Mouse (Mus musculus): ENCODE results near the gene Fdxr.

Fdxr gene

DNA sequence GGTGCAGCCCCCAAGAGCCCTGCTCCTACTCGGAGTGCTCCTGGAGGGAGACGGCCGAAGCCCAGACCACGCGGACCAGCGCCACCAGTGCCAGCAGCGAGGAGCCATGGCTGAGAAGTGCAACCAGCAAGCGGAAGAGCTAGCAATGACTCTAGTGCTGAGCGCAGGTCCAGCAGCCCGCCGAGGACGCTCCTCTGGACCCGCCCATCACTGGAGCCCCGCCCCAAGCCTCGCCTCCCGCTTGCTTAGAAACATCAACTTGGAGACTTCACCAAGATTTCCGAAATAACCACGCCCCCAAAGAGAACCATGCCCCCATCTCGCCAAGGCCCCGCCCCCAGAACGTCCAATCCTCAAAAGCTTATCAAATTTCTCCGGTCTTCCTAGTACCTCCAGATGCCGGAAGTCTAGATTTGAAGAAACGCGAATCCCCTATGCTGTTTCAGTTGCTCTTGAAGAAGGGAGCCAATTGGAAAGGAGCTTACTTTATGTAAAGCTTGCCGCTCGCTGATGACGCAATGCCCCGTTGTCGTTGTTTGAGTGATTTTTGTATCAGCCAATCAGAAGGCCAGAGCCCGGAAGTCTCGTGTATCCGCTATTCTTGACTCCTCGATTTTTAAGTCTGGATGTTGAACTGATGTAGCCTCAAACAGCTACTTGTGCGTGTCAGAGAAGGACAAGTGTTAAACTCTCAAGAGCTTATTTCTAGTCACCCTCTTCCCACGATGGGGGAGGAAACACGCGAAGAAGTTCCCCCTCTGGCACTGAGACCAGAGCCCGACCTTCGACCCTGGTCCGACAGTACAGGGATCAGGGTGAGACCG lies at the start of gene Fdxr:
Fdxr (minus strand) TSS at position 271 of the 824 bp plus-strand sequence.
- peak; percentile 99 for DNase-seq

DNA sequence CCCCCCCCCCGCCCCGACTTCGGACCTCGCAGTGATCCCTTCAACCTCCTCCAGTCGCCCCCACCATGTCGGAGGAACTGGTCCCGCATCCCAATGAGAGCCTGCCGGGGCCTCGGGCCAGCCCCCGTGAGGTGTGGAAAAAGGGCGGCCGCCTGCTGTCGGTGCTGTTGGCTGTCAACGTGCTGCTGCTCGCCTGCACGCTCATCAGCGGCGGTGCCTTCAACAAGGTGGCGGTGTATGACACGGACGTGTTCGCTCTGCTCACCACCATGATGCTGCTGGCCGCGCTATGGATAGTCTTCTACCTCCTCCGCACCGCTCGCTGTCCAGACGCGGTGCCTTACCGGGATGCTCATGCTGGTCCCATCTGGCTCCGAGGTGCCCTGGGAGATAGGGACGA lies 46.5 kb upstream of the Fdxr start:
- DNase-seq = no peak

- peak; percentile 62 for DNase-seq
Measured at GRCm38 (mm10) chr11:115321906-115322693, 45.2 kb upstream of the Fdxr start, which contains the start of gene Ush1g. Ush1g (minus strand) TSS chr11:115322041.

DNA sequence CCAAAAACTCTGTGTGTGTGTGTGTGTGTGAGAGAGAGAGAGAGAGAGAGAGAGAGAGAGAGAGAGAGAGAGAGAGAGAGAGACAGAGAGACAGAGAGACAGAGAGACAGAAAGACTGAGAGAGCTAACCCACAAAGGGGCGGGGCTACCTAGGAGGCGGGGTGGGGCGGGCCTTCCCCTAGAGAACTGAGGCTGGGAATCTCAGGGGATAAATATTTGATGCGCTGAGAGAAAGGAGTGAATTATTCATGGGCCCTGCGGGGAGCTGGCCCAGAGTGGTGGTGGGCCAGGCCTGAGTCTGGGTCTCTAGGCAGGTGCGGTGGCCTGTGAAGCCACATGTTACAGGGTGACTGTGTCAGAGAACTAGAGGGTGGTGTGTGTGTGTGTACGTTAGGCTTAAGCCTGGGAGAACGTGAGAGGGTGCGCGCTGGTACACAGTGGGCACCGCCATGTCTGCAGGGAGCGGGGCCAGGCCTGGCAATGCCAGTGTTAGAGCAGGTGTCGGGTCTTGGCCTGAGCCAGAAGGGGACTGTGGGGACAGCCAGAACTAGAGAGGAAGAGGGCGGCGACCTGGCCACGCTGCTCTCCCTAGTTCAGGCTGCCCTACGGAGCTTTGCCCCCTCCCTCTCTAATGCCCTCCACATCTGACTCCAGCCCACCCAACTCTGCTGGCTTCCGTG lies 43.0 kb upstream of the Fdxr start:
- no peak for DNase-seq

DNA sequence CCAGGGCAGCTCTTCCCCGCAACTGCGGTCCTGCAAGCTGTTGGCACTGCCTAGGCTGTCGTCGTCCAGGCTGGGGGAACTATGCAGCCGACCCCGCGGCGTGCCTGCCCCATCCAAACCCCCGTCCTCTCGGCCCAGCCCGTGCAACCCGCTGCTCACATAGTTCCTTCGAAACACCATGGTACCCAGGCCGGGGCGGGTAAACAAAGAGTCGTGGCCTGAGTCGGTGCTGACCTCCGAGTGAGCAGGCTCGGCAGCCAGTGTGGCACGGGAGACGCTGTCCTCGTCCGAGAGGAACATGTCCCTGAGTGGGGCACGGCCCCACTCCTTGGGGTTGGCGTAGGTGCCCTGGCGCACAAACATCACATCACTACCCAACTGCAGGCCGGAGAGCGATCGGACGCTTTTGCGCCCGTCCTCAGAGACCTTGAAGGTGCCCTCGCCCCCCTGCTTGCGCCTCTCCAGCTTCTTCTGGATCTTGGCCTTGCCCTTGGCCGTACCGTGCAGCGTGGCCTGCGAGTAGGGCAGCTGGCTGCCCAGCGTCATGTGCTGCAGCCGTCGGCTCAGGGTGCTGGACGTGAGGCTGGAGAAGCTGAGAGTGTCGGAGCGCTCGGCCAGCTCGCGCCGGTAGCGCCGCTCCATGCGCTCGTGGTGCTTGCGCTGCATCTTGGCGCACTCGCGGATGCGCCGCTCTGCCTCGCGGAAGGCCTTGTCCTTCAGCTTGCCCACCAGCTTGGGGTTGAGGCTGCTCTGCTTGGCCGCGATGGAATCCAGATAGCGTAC lies 41.6 kb upstream of the Fdxr start:
- no peak for DNase-seq

DNA sequence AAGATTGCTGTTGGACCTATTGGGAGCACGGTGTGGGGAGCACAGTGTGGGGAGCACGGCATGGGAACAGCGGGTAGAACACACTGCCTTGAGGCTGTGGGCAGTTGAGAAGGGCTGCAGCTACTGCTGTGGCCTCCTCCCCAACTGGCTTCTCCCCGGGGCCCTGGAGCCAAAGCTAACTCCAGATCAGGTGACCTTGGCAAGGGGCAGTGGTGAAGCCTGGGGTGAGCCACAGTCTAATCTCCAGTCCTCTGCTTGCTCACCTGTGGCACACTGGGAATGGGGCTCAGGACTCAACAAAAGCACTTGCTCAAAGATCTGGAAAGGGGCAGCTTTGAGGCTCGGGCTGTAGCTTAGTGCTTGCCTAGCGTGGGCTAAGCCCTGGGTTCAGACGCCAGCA lies 40.4 kb upstream of the Fdxr start:
- DNase-seq = no peak

DNA sequence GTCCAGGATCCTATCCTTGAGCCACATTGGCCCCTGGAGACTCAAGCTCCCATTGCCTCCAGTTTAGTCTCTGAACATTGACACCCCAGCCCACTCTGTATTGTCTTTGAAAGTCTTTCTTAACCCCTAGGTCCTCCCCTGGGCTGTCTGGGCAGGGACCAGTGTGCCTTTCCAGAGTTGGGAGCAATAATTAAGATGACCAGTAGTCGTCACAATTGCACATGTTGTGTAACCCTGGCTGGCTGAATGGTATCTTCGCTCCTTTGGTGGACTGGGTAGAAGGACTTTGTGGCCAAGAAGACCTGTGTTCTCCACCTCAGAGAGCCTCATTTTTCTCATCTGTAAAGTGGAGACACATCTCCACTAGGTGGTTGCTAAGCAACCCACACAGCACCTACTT lies 37.4 kb upstream of the Fdxr start:
- no peak for DNase-seq

DNA sequence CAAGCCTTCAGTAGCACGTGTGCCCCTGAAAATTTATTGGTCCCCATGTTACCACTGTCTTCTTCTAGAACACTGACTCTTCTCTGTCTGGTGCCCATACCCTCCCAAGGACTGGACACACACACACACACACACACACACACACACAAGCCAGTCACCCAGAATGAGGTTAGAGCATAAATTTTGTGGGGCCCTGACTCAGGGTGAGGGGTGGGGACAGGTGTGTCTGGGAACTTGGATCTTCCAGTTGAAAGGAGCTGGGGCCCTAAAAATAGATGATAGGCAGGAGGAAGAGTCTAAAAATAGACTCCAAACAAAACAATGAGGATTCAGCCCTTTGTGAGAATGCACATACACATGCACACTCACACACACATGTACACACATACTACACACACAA lies 31.9 kb upstream of the Fdxr start:
- no peak for DNase-seq

- DNase-seq = no peak
Measured at GRCm38 (mm10) chr11:115306863-115307262, 30.0 kb upstream of the Fdxr start, which contains the start of gene Otop2. Otop2 (plus strand) TSS chr11:115307163.

DNA sequence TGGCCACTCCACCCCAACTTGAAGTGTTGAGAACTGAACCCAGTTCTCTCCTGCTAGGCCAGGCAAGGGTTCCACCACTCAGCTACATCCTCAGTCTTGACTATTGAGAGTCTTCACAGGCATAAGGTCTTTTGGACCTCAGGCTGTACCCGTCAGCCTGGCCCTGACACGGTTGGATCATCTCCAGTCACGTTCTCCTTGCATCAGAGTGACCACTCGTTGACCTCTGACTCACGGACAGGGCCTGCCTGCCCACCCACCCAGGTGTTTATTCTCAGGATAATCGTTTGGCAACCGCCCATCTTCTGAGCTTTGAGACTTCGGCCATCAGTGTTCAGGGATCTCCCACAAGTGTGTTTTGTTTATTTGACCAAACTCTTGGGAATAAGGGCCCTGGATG lies 26.3 kb upstream of the Fdxr start:
- no peak for DNase-seq

DNA sequence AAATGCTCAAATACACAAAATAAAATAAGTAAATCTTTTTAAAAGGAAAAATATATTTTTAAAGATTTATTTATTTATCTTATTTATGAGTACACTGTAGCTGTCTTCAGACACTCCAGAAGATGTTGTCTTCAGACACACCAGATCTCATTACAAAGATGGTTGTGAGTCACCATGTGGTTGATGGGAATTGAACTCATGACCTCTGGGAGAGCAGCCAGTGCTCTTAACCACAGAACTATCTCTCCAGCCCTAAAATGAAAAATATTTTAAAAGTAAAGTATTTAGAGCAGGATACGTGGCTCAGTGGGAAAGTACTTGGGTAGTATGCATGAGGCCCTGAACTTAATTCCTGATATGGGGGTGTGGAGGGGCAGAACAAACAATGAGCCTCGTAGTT lies 24.5 kb upstream of the Fdxr start:
- no peak for DNase-seq

- no peak for DNase-seq
Measured at GRCm38 (mm10) chr11:115300745-115301144, 23.9 kb upstream of the Fdxr start.

DNA sequence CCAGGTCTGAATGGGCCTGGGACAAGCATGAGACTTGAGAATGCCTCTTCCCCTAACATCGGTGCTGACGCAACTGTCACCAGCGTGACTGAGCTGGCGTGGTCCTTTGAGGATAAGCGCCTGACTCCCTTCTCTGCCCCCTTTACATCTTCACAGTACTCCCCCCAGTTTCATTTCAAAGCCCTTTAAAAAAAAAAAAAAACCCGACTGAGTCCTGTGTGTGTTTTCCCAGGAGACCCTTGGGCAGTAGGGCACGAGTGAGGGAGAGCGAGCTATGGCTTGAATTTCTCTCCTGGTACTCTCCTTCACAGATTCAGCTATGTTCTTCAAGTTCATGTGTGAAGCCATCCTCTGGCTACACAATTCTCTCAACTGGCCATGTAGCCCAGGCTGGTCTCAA lies 21.3 kb upstream of the Fdxr start:
- DNase-seq = no peak

DNA sequence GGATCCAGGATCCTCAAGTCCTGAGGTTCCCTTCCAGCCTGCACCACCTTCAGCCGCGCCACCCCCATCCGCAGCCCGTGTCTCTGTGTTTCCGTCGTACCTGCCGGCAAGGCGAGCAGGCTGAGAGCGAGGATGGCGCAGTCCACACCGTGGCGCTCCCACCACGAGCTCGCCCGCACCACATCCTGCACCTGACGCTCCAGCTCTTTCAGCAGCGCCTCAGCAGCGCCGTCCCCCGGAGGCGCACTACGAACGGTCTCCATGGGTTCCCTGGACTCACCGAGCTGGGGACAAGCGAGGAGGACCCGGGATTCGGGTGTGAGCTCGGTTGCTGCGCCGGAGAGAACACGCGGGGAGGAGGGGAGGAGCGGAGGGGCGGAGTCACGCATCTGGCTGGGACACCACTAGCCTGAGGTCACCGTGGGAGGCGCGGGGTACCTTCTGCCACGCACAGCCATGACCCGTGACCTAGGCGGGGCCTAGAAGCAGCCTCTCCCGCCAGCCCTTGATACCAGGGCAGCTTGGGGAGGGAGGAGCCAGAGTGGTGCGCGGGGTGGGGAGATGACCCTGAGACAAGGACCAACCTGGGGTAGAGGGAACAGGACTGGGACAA lies 20.5 kb upstream of the Fdxr start, which contains the start of gene Fads6:
Fads6 (minus strand) TSS at position 450 of the 613 bp plus-strand sequence.
- DNase-seq = peak; percentile 84

DNA sequence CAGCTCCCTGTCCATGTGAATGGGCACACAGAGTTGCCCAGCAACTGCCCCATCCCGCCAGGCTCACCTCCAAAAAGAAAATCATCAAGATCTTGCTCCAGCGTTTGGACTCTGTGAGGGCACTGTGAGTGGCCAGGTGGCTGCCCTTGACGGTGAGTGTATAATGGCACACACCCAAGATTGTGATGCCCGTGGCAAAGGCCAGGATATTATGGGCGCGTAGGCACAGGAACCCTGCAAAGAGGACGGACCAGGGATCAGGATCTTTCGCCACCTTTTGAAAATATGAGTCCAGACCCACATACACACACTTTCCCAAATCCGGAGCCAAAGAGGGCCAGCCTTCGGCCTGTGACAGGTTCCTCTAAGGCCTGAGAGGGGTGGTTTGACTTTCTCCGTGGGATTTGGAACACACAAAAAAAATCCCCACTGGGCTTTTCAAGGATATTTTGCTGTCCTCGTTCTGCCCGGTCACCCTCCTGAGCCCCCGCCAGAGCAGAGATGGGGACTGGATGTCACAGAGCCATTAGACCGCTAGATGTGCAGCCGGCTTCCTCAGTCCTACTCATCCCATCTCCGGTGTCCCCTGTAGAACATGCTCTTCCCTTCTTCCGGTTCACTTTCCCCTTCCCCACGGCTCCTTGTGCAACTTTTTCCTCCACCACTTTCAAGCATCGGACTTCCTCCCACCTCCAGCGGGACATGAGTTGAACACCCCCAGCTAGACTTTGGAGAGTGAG lies 19.8 kb upstream of the Fdxr start:
- no peak for DNase-seq

- no peak for DNase-seq
Measured at GRCm38 (mm10) chr11:115295939-115296338, 19.1 kb upstream of the Fdxr start.

DNA sequence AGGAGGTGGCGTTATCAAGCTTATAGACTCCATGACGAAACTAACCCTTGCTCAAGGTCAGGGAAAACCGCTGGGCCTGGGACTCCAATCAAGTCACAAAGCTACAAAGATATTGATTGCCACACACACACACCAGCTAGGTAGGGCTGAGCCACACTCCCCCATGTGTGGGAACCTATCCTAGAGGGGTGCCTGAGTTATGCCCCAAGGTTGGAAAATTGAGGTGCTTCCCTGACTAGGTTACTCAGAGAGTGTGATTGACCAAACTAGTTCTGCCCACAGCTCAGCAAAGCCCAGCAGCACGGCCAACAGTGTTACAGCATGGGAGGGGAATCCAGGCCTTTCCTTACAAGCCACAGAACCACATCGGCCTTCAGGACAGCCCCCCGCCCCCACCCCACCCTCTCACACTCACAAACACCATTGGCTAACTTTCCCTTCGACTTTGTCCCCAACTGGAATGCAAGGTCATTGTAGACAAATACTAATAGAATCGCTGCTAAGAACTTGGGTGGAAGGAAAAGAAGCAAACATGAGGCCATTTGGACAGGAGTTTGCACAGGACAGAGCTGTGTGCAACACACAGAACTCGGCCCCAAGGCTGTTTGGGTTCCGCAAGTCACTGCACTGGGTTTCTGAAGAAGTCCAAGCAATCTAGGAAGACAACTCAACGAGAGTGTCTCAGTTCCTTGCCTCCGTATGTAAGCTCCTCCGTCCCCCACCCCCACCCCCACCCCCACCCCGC lies 16.0 kb upstream of the Fdxr start:
- no peak for DNase-seq

GRCm38 (mm10) chr11:115291503-115291902 lies 14.7 kb upstream of the Fdxr start:
- no peak for DNase-seq

DNA sequence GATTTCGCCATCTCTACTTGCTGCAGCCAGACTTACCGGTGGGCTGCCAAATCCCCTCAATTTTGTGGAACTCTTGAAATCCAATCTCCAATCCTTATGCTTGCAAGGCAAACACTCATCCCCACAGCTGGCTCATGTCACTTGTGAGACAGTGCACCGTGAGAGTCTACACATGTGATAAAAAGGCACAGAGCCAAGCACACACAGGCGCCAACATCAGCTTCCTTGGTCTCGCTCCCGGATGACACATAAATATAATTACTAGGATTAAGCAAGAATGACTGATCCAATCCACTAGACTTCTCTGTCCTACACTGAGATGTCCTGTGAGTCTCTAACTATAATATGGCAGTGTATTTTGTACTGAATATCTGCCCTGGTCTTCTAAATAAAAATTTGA lies 14.1 kb upstream of the Fdxr start:
- no peak for DNase-seq

DNA sequence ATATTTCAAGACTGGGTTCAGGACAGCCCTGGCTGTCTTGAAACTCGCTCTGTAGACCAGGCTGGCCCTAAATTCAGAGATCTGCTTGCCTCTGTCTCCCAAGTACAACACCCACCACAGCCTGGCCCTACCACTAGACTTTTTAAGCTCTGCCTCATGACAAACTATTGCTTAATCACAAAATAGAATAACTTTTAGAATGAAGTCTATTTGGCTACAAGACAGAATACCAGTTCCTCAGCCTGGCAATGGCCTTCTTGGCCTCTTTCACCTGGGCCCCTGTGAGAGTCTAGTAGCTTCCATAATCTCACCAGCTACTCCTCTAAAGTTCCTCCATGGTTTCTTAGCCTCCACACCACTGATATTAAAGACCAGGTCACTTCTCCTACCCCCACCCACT lies 13.5 kb upstream of the Fdxr start:
- DNase-seq = no peak

- no peak for DNase-seq
Measured at GRCm38 (mm10) chr11:115289885-115290284, 13.0 kb upstream of the Fdxr start.

Measured in thymus, postnatal 14 days (tissue).